Mouse (Mus musculus): Measurements from ENCODE around the gene Vcan. TPM values are rescaled to one million over a fixed set of nuclear protein-coding genes. Genes with fewer than 3 reads are reported as not detected.

The Vcan gene
- total RNA-seq (2021) (1 to 10 TPM; 7.3 to 9.1 TPM), polyA plus RNA-seq (2012; rRNA removed) (7.8 and 11.0 TPM in 2 replicates)
- long read RNA-seq, full-length matches to known transcripts, result 1 of 3 reads
- long read RNA-seq, partial matches to known transcripts, result 1 of 3 reads
- long read RNA-seq, other reads (novel, unspliced or antisense), result 1 of 3 reads

GRCm38 (mm10) chr13:89741766-89742685, at the start of gene Vcan:
Gene Vcan (minus strand): TSS chr13:89742509.
- Histone ChIP-seq H3K4me1 (ENCODE audit: control insufficient read depth, insufficient read depth, low read length) (peaks cover 5% of the 10 kb centered on the region), H3K9ac (ENCODE audit: low read depth, low read length) (peak within 1 kb of the TSS; percentile 44), H3K79me2 (replicated peaks; ENCODE audit: control insufficient read depth, insufficient read depth, low read length) (no peaks in the 10 kb centered on the region), H3K4me3 (peak within 1 kb of the TSS; percentile 54), H3K27ac (peak within 1 kb of the TSS; percentile 59), H3K36me3 (ENCODE audit: control insufficient read depth, insufficient read depth, low read length) (0 out of 2 replicates have a peak, but pooled peaks cover 2% of the 10 kb centered on the region), H3K27me3 (ENCODE audit: control insufficient read depth, insufficient read depth, low read length) (peaks cover 8% of the 10 kb centered on the region)
- DNase-seq, result peak; percentile 49 to 59
- WGBS, result under 1% methylated on average over 40 of the region's 40 CpGs
- intact Hi-C loops (cut with DNase I), result loop anchor here (1.0 to 10.0 kb wide), 3 partner anchors 343 to 1144 kb away; partner anchors contain the start of genes Tmem167 and Xrcc4
- TF ChIP-seq CTCF (IDR thresholded peaks at IDR 0.05) (no peak), EP300 (IDR thresholded peaks at IDR 0.05; ENCODE audit: insufficient read depth, low read depth, low read length) (no peak), POLR2A (IDR thresholded peaks at IDR 0.05; ENCODE audit: insufficient read depth, low read depth, low read length) (no peak)

- WGBS, result 54% methylated on average over 5 of the region's 5 CpGs
- H3K9ac ChIP-seq (ENCODE audit: low read depth, low read length), result no peak overlapping the region
- no peaks in the 10 kb centered on the region for H3K27me3 ChIP-seq (ENCODE audit: control insufficient read depth, insufficient read depth, low read length)
- no peak overlapping the region for H3K27ac ChIP-seq
- no peaks in the 10 kb centered on the region for H3K36me3 ChIP-seq (ENCODE audit: control insufficient read depth, insufficient read depth, low read length)
- intact Hi-C loops (cut with DNase I), result no loop called here
- H3K79me2 ChIP-seq (replicated peaks; ENCODE audit: control insufficient read depth, insufficient read depth, low read length), result no peaks in the 10 kb centered on the region
- no peak overlapping the region for H3K4me3 ChIP-seq
- TF ChIP-seq CTCF (IDR thresholded peaks at IDR 0.05) (no peak), POLR2A (IDR thresholded peaks at IDR 0.05; ENCODE audit: insufficient read depth, low read depth, low read length) (no peak), EP300 (IDR thresholded peaks at IDR 0.05; ENCODE audit: insufficient read depth, low read depth, low read length) (no peak)
- no peak for DNase-seq
- H3K4me1 ChIP-seq (ENCODE audit: control insufficient read depth, insufficient read depth, low read length), result no peaks in the 10 kb centered on the region
Measured at GRCm38 (mm10) chr13:89791475-89791874, 49.2 kb upstream of the Vcan start.

GRCm38 (mm10) chr13:89782886-89783285, 40.6 kb upstream of the Vcan start:
- H3K4me3 ChIP-seq, result no peak overlapping the region
- H3K4me1 ChIP-seq (ENCODE audit: control insufficient read depth, insufficient read depth, low read length), result no peaks in the 10 kb centered on the region
- no peak for TF ChIP-seq CTCF (IDR thresholded peaks at IDR 0.05)
- no peak for TF ChIP-seq POLR2A (IDR thresholded peaks at IDR 0.05; ENCODE audit: insufficient read depth, low read depth, low read length)
- no peak for TF ChIP-seq EP300 (IDR thresholded peaks at IDR 0.05; ENCODE audit: insufficient read depth, low read depth, low read length)
- no peak overlapping the region for H3K27ac ChIP-seq
- H3K36me3 ChIP-seq (ENCODE audit: control insufficient read depth, insufficient read depth, low read length), result no peaks in the 10 kb centered on the region
- no peak overlapping the region for H3K9ac ChIP-seq (ENCODE audit: low read depth, low read length)
- no peaks in the 10 kb centered on the region for H3K27me3 ChIP-seq (ENCODE audit: control insufficient read depth, insufficient read depth, low read length)
- DNase-seq, result no peak
- no peaks in the 10 kb centered on the region for H3K79me2 ChIP-seq (replicated peaks; ENCODE audit: control insufficient read depth, insufficient read depth, low read length)
- 30% methylated on average over 2 of the region's 2 CpGs for WGBS
- intact Hi-C loops (cut with DNase I), result no loop called here

GRCm38 (mm10) chr13:89780276-89780675, 38.0 kb upstream of the Vcan start:
- 67% methylated on average over 3 of the region's 3 CpGs for WGBS
- H3K79me2 ChIP-seq (replicated peaks; ENCODE audit: control insufficient read depth, insufficient read depth, low read length), result no peaks in the 10 kb centered on the region
- DNase-seq, result no peak
- H3K9ac ChIP-seq (ENCODE audit: low read depth, low read length), result no peak overlapping the region
- no peaks in the 10 kb centered on the region for H3K27me3 ChIP-seq (ENCODE audit: control insufficient read depth, insufficient read depth, low read length)
- TF ChIP-seq POLR2A (IDR thresholded peaks at IDR 0.05; ENCODE audit: insufficient read depth, low read depth, low read length) (no peak), CTCF (IDR thresholded peaks at IDR 0.05) (no peak), EP300 (IDR thresholded peaks at IDR 0.05; ENCODE audit: insufficient read depth, low read depth, low read length) (no peak)
- no peaks in the 10 kb centered on the region for H3K4me1 ChIP-seq (ENCODE audit: control insufficient read depth, insufficient read depth, low read length)
- intact Hi-C loops (cut with DNase I), result no loop called here
- no peak overlapping the region for H3K27ac ChIP-seq
- H3K36me3 ChIP-seq (ENCODE audit: control insufficient read depth, insufficient read depth, low read length), result no peaks in the 10 kb centered on the region
- H3K4me3 ChIP-seq, result no peak overlapping the region

- Histone ChIP-seq H3K36me3 (ENCODE audit: control insufficient read depth, insufficient read depth, low read length) (no peaks in the 10 kb centered on the region), H3K4me3 (no peak overlapping the region), H3K9ac (ENCODE audit: low read depth, low read length) (no peak overlapping the region), H3K4me1 (ENCODE audit: control insufficient read depth, insufficient read depth, low read length) (no peaks in the 10 kb centered on the region), H3K27ac (no peak overlapping the region), H3K27me3 (ENCODE audit: control insufficient read depth, insufficient read depth, low read length) (no peaks in the 10 kb centered on the region), H3K79me2 (replicated peaks; ENCODE audit: control insufficient read depth, insufficient read depth, low read length) (no peaks in the 10 kb centered on the region)
- TF ChIP-seq CTCF (IDR thresholded peaks at IDR 0.05) (peak; percentile 79), EP300 (IDR thresholded peaks at IDR 0.05; ENCODE audit: insufficient read depth, low read depth, low read length) (no peak)
- intact Hi-C loops (cut with DNase I), result loop anchor here (1.0 to 10.0 kb wide), 4 partner anchors 275 to 1108 kb away; no protein-coding TSS in a partner anchor
- peak; percentile 21 to 45 for DNase-seq
- WGBS, result 58% methylated on average over 7 of the region's 7 CpGs
Measured at GRCm38 (mm10) chr13:89779208-89779911, 37.1 kb upstream of the Vcan start.
